Mouse (Mus musculus) skeletal muscle tissue, adult 2 months (tissue): ENCODE data around the gene Hck.
A peak's percentile ranks its signal among the peaks of the same experiment; 100 is the strongest.

Experiments
- DNase-seq: peaks from one replicate; pipeline ENCODE4 v3.0.0-alpha.2; 2012; ENCODE audit warnings: low read depth, low spot score

Hck gene

GRCm38 (mm10) chr2:153108313-153109264, at the start of gene Hck:
Gene Hck (plus strand): TSS chr2:153108468.
- DNase-seq = no peak

DNA sequence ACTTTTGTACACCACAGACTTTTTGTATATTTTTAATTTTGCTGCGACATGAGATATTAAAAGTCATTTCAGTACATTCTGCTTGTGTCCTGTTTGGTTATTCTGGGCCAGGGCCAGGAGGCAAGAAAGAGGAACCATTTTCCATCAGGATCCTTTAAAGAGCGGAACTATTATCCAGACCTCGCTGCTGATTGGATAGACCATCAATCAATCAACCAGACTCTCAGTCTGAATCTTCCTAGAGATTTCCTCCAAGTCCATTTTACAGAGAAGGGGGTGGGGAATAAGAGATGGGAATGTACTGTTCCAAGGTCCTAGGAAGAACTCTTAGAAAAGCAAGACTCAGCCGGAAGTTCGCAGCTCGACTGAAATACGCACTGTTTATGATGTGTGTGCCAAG, 48.1 kb upstream of the Hck start:
- DNase-seq = no peak

- DNase-seq = no peak
These were observed 44.9 kb upstream of the Hck start for GRCm38 (mm10) chr2:153063394-153063793.

DNA sequence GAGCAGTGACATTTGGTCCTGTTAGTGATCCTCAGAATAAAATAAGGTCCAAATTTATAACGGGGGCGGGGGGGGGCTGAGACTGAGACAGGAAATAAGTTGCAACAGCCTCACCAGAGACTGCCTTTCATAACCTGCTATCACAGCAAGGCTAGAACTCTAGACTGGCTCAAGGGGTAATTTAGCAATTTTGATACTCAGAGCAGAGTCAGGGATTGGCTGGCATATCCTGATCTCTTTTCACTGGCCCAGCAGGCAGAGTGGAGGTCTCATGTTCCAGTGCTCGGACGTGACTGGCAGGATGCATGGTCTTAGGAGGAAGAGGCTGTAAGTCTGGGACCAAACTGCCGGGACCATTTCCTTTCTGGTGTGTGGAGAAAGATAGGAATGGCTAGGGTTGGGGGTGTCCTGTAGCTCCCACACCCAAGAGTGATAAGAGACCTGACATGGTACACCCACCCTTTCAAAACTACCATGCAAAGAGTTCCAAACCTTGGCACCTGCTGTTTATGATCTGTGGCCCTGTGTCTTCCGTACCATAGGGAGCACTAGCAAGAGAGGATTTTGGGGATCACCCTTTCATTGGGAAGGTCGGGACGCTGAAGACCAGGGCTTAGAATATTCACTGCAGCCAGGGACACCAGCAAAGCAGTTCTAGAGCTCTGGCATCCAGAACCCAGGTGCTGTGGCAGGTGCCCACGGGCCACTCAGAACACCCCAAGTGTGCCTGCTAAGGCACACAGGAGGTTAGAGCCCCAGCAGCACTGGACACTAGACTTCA, 43.9 kb upstream of the Hck start:
- no peak for DNase-seq

DNA sequence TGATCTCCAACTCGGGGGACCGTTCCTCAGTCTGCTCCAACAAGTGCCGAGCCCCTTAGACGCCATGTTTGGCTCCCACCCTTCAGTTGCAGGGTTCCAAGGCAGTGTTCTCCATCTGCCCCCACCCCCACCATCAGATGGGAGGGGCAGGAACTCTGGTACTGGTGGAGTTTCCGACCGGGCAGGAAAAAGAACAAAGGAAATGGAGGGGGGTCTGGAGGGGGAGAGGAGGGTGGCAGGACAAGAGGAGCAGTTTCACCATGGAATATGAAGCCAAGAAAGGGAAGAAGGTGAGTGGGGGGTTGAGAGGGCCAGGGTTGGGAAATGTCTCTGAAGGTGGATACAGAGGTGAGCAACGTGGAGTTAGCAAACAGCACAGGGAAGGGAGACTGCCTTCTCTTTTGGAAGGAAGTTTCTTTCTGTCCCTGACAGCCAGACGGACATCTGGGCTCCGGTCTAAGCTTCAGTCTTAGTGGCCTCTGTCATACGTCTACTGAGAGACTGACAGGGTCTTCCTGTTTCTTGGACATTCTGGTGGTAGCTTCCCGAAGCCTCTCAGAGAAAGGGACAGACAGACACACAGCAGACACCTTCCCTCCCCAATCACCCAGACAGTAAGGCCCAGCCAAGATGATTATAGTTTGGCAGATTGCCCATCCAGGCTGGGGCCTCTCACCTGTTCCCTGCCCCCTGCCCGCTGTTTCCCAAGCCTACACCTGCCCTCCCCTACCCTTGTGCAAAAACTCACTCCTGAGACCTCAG, 42.3 kb upstream of the Hck start, which contains the start of gene Ccm2l:
Gene Ccm2l, plus strand, starts transcription at position 209 of the 762 bp plus-strand sequence.
- DNase-seq = no peak

DNA sequence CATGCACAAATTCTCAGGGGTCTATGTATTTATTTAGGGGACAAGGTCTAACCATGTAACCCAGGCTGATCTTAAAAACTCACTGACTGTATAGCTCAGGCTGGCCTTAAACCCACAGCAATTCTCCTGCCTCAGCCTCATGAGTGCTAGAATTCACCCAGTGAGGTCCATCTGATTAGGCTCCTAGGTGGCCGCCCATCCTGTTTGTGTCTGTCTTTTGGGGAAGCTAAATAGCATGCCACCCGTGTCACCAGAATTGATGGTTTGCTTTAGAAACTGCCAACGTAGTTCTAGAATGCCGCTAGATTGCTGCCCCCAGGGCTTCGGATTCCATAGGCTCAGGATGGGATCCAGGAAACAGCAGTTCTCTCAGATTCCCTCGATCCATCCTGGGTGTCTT, 41.3 kb upstream of the Hck start:
- DNase-seq = no peak

GRCm38 (mm10) chr2:153070762-153071490, 37.3 kb upstream of the Hck start:
- no peak for DNase-seq

- no peak for DNase-seq
These were observed 36.6 kb upstream of the Hck start for GRCm38 (mm10) chr2:153071491-153072184.

DNA sequence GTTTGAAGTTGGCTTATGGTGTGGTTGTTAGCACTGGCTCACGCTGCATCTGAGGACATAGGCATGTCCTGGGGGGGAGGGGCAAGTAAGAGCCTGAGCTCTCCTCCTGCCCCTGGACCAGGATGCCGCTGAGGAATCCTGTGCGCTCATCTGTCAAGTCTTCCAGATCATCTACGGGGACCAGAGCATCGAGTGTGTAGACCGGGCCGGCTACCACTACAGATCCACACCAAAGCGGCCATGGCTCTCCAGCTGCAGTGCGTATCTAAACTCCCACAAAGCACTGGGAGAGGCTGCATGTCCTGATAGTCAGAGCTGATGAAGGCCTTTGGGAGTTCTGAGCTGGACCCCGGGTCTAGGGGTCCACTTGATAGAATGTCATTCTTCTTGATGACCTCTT, 33.6 kb upstream of the Hck start:
- DNase-seq = no peak

DNA sequence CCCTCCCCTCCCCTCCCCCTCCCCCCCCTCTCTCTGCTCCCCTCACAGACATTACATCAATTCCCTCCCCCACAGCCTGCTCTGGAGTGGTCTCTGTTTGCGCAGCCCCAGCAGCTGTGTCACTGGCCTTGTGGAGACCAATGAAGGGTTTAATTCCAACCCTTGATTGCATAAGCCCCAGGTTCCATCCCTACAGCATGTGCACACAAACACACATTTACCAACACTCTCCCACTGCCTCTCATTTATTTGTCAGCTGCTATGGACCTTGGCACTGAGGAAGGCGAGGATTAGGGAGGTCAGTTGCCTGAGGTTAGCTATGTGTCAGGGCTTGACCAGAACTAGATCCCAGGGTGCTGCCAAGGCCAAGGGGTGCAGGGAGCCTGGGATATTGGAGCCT, 32.3 kb upstream of the Hck start:
- DNase-seq = no peak

- peak; percentile 72 for DNase-seq
These were observed 27.3 kb upstream of the Hck start for GRCm38 (mm10) chr2:153080841-153081523.

- no peak for DNase-seq
These were observed 26.4 kb upstream of the Hck start for GRCm38 (mm10) chr2:153081866-153082265.

- DNase-seq = no peak
These were observed 25.0 kb upstream of the Hck start for GRCm38 (mm10) chr2:153083275-153083674.

DNA sequence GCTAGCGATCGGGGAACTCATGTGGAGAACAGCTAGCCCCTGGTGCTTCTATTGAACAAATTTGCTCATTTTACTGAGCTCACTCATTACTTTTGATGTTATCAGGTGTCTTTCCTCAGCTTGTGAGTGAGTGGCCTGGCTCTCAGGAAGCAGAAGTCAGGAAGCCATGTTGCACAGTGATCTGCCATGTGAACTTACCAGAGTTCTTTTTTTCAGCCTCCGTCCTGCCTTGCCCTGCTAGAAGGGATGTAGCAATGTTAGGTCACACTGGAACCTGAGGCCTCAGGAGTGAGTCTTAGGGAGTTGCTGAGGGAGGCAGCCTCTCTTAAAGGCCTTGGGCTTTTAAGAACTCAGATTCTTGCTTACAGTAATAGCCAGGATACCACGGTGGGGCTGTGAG, 24.4 kb upstream of the Hck start:
- no peak for DNase-seq

- DNase-seq = peak; percentile 54
These were observed 23.8 kb upstream of the Hck start for GRCm38 (mm10) chr2:153084261-153084976.

GRCm38 (mm10) chr2:153085556-153085955, 22.7 kb upstream of the Hck start:
- DNase-seq = no peak

GRCm38 (mm10) chr2:153086166-153086565, 22.1 kb upstream of the Hck start:
- no peak for DNase-seq

DNA sequence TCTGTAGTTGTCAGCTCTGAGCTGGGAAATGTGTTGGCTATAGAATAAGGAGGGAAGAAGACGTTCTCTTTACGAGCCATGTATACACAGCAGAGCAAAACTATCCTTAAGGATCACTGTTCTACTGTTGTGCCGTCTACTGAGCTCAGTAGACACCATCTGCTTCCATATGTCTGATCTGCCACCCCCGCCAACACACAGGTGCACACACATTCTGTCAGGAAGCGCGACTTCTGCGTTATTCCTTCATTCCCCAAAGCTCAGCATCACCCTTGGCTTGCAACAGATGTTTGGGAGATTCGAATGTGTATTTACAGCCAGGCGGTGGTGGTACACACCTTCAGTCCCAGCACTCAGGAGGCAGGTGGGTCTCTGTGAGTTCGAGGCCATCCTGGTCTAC, 21.2 kb upstream of the Hck start:
- DNase-seq = no peak

DNA sequence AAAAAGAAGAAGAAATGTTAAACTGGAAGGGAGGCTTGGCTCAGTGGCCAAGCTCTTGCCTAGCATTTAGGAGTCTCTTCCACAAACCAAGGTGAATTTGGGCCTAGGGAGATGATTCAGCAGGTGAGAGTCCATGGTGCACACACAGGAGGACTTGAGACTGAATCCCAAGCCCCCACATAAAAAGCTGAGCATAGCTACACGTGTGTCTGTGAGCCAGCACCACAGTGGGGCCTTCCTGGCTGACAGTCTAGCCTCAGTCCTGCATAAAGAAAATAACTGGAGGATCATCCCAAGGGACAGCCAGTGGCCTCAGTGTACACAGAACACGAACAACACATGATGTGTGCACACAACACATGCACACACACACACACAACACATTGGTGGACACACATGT, 19.0 kb upstream of the Hck start:
- DNase-seq = no peak
